Mouse (Mus musculus) embryonic facial prominence, embryonic 15.5 days (tissue): ENCODE results near the gene Chst14. TPM values are rescaled to one million over a fixed set of nuclear protein-coding genes. Genes with fewer than 3 reads are reported as not detected.

ENCODE experiments used
- ATAC-seq: fragments of 200-750 bp; cut with Nextera tagmentation; 2 replicates; pipeline ENCODE4 v1.8.0; 2017; ENCODE audit warnings: low read depth, moderate TSS enrichment; ENCODE audit not compliant: insufficient number of reproducible peaks, low FRiP score, low TSS enrichment
- H3K27ac ChIP-seq: fragments of 300-500 bp; sonication (generic); replicated peaks from 2 replicates; pipeline ENCODE4 v1.5.1; 2015; ENCODE audit warnings: mild to moderate bottlenecking, inconsistent platforms
- H3K27me3 ChIP-seq: fragments of 300-500 bp; sonication (generic); 2 replicates; pipeline ENCODE4 v1.6.1; 2015; ENCODE audit warnings: inconsistent platforms
- H3K36me3 ChIP-seq: fragments of 300-500 bp; sonication (generic); 2 replicates; pipeline ENCODE4 v1.6.1; 2015; ENCODE audit warnings: mild to moderate bottlenecking, inconsistent platforms
- H3K4me1 ChIP-seq: fragments of 300-500 bp; sonication (generic); 2 replicates; pipeline ENCODE4 v1.6.1; 2015; ENCODE audit warnings: inconsistent platforms
- H3K4me2 ChIP-seq: fragments of 300-500 bp; sonication (generic); replicated peaks from 2 replicates; pipeline ENCODE4 v1.6.1; 2015; ENCODE audit warnings: mild to moderate bottlenecking, inconsistent platforms
- H3K4me3 ChIP-seq: fragments of 300-500 bp; sonication (generic); replicated peaks from 2 replicates; pipeline ENCODE4 v1.5.1; 2015; ENCODE audit warnings: mild to moderate bottlenecking, inconsistent platforms
- H3K9ac ChIP-seq: fragments of 300-500 bp; sonication (generic); 2 replicates; pipeline ENCODE4 v1.6.1; 2015; ENCODE audit warnings: inconsistent platforms
- H3K9me3 ChIP-seq: fragments of 300-500 bp; sonication (generic); replicated peaks from 2 replicates; pipeline ENCODE4 v1.6.1; 2016; ENCODE audit warnings: inconsistent platforms
- WGBS: fragments of 180-500 bp; shearing (Covaris S2); methylation state at CpG from one replicate; pipeline ENCODE4 v1.1.7; 2015; 5-methylcytosine and 5-hydroxymethylcytosine counted together
- polyA plus RNA-seq: library from polyadenylated mRNA; unstranded; fragments of >200 nt; fragmentation: Nextera tagmentation; extraction: Ambion mirVana; gene quantifications from 2 replicates; pipeline ENCODE4 v1.2.1, GENCODE M21; 2015

Gene Chst14
- polyA plus RNA-seq, 1 experiment from 2014 or later = 50.4 TPM

- Histone ChIP-seq H3K9me3 (no peaks in the 10 kb centered on the region), H3K4me3 (no peak overlapping the region), H3K4me2 (no peak overlapping the region), H3K27ac (no peak overlapping the region), H3K36me3 (no peaks in the 10 kb centered on the region), H3K9ac (no peak overlapping the region), H3K27me3 (peaks cover 76% of the 10 kb centered on the region), H3K4me1 (peaks cover 40% of the 10 kb centered on the region)
- ATAC-seq = no peak
- 4% methylated on average over 11 of the region's 11 CpGs for WGBS
Observed at GRCm38 (mm10) chr2:118897808-118898207, 28.5 kb upstream of the Chst14 start.

GRCm38 (mm10) chr2:118898771-118899170, 27.5 kb upstream of the Chst14 start:
- Histone ChIP-seq H3K4me2 (no peak overlapping the region), H3K4me3 (no peak overlapping the region), H3K36me3 (no peaks in the 10 kb centered on the region), H3K9ac (no peak overlapping the region), H3K27me3 (peaks cover 68% of the 10 kb centered on the region), H3K9me3 (no peaks in the 10 kb centered on the region), H3K27ac (no peak overlapping the region), H3K4me1 (peaks cover 50% of the 10 kb centered on the region)
- WGBS = 10% methylated on average over 4 of the region's 4 CpGs
- no peak for ATAC-seq

GRCm38 (mm10) chr2:118899306-118899705, 27.0 kb upstream of the Chst14 start:
- Histone ChIP-seq H3K27me3 (peaks cover 62% of the 10 kb centered on the region), H3K27ac (no peak overlapping the region), H3K9ac (no peak overlapping the region), H3K36me3 (no peaks in the 10 kb centered on the region), H3K4me3 (no peak overlapping the region), H3K9me3 (no peaks in the 10 kb centered on the region), H3K4me1 (peaks cover 53% of the 10 kb centered on the region), H3K4me2 (no peak overlapping the region)
- no peak for ATAC-seq
- WGBS = 15% methylated on average over 7 of the region's 7 CpGs

- peaks cover 53% of the 10 kb centered on the region for H3K4me1 ChIP-seq
- H3K36me3 ChIP-seq = no peaks in the 10 kb centered on the region
- peak within 1 kb of the TSS; percentile 88 for H3K4me3 ChIP-seq
- H3K27ac ChIP-seq = no peak within 1 kb of the TSS
- no peak for ATAC-seq
- H3K4me2 ChIP-seq = peak within 1 kb of the TSS; percentile 99
- H3K9me3 ChIP-seq = no peaks in the 10 kb centered on the region
- under 1% methylated on average over 32 of the region's 32 CpGs for WGBS
- peaks cover 53% of the 10 kb centered on the region for H3K27me3 ChIP-seq
- H3K9ac ChIP-seq = peak within 1 kb of the TSS; percentile 74; the same call in 1 of the 2 replicates
Observed at GRCm38 (mm10) chr2:118899981-118900825, 26.1 kb upstream of the Chst14 start, which contains the start of gene Bahd1. Gene Bahd1 (plus strand): TSS chr2:118900377.

- no peaks in the 10 kb centered on the region for H3K36me3 ChIP-seq
- ATAC-seq = 0 out of 2 replicates have a peak, but pooled peaks have one; percentile 4
- peak overlapping the region; percentile 99 for H3K4me2 ChIP-seq
- peaks cover 52% of the 10 kb centered on the region for H3K4me1 ChIP-seq
- peak overlapping the region; percentile 26; the same call in 1 of the 2 replicates for H3K9ac ChIP-seq
- no peak overlapping the region for H3K27ac ChIP-seq
- WGBS = 2% methylated on average over 11 of the region's 11 CpGs
- H3K9me3 ChIP-seq = no peaks in the 10 kb centered on the region
- H3K4me3 ChIP-seq = peak overlapping the region; percentile 88
- H3K27me3 ChIP-seq = peaks cover 47% of the 10 kb centered on the region
Observed at GRCm38 (mm10) chr2:118900826-118901140, 25.5 kb upstream of the Chst14 start.

- Histone ChIP-seq H3K4me3 (peak overlapping the region; percentile 88), H3K9me3 (no peaks in the 10 kb centered on the region), H3K4me1 (peaks cover 46% of the 10 kb centered on the region), H3K27ac (peak overlapping the region; percentile 80), H3K36me3 (no peaks in the 10 kb centered on the region), H3K9ac (peak overlapping the region; percentile 74), H3K27me3 (peaks cover 42% of the 10 kb centered on the region), H3K4me2 (peak overlapping the region; percentile 99)
- under 1% methylated on average over 94 of the region's 120 CpGs for WGBS
- peak; percentile 94 for ATAC-seq
Observed at GRCm38 (mm10) chr2:118901175-118902031, 24.9 kb upstream of the Chst14 start.

- Histone ChIP-seq H3K9me3 (no peaks in the 10 kb centered on the region), H3K4me1 (peaks cover 37% of the 10 kb centered on the region), H3K27me3 (peaks cover 33% of the 10 kb centered on the region), H3K4me3 (peak overlapping the region; percentile 88), H3K27ac (peak overlapping the region; percentile 80), H3K4me2 (peak overlapping the region; percentile 99), H3K36me3 (no peaks in the 10 kb centered on the region), H3K9ac (peak overlapping the region; percentile 74)
- ATAC-seq = no peak
- WGBS = under 1% methylated on average over 93 of the region's 106 CpGs
Observed at GRCm38 (mm10) chr2:118902051-118903025, 24.0 kb upstream of the Chst14 start.

- no peak for ATAC-seq
- Histone ChIP-seq H3K27ac (no peak overlapping the region), H3K36me3 (no peaks in the 10 kb centered on the region), H3K4me3 (peak overlapping the region; percentile 88), H3K4me2 (peak overlapping the region; percentile 99), H3K9me3 (no peaks in the 10 kb centered on the region), H3K27me3 (peaks cover 23% of the 10 kb centered on the region), H3K9ac (no peak overlapping the region), H3K4me1 (peaks cover 27% of the 10 kb centered on the region)
- 10% methylated on average over 10 of the region's 10 CpGs for WGBS
Observed at GRCm38 (mm10) chr2:118903333-118903741, 23.0 kb upstream of the Chst14 start.

- H3K4me1 ChIP-seq = peaks cover 18% of the 10 kb centered on the region
- ATAC-seq = no peak
- H3K4me2 ChIP-seq = no peak overlapping the region
Observed at GRCm38 (mm10) chr2:118905433-118906117, 20.7 kb upstream of the Chst14 start.

GRCm38 (mm10) chr2:118906118-118906492, 20.2 kb upstream of the Chst14 start:
- Histone ChIP-seq H3K4me1 (peaks cover 14% of the 10 kb centered on the region), H3K4me3 (no peak overlapping the region), H3K9ac (no peak overlapping the region), H3K36me3 (no peaks in the 10 kb centered on the region), H3K9me3 (no peaks in the 10 kb centered on the region), H3K4me2 (no peak overlapping the region), H3K27ac (no peak overlapping the region), H3K27me3 (no peaks in the 10 kb centered on the region)
- no peak for ATAC-seq
- WGBS = 84% methylated on average over 5 of the region's 5 CpGs

More at GRCm38 (mm10) chr2:118905433-118906117, 20.7 kb upstream of the Chst14 start:
- Histone ChIP-seq H3K9me3 (no peaks in the 10 kb centered on the region), H3K27me3 (peaks cover 2% of the 10 kb centered on the region; the same call in 1 of the 2 replicates), H3K27ac (no peak overlapping the region), H3K4me3 (no peak overlapping the region), H3K9ac (no peak overlapping the region), H3K36me3 (no peaks in the 10 kb centered on the region)
- WGBS = 87% methylated on average over 7 of the region's 7 CpGs
